Mouse (Mus musculus) G1E (cell line): ENCODE results near the gene Col18a1.

Experiments used
- CTCF ChIP-seq: IDR thresholded peaks from 2 replicates; pipeline ENCODE4 v1.5.1; 2012; ENCODE audit warnings: low read depth, low read length, inconsistent platforms, mixed read lengths
- GATA1 ChIP-seq: IDR thresholded peaks from 2 replicates; pipeline ENCODE4 v1.6.1; 2012; ENCODE audit warnings: borderline replicate concordance, low read length, inconsistent platforms, mixed read lengths

GRCm38 (mm10) chr10:77056768-77057167, 109.6 kb downstream of the Col18a1 start:
- no peak for TF ChIP-seq CTCF
- no peak for TF ChIP-seq GATA1
